Comparison of ENCODE assay signal across 8 mouse cellular contexts in genomic region chr10:91171455-91172328, GRCm38 (mm10). TPM values are rescaled to one million over a fixed set of nuclear protein-coding genes. Genes with fewer than 3 reads are reported as not detected.
A peak's percentile ranks its signal among the peaks of the same experiment; 100 is the strongest.
DNase-seq lines count a peak whose midpoint lies in the region; ATAC-seq lines count a peak whose summit lies in the region.

No protein-coding gene starts in this region.

- H3K27me3 ChIP-seq in lung, embryonic 16.5 days (ENCODE audit: control insufficient read depth, insufficient read depth, low read depth, low read length) = no peaks in the 10 kb centered on the region

- H3K9ac ChIP-seq in lung, embryonic 16.5 days (ENCODE audit: low read length) = peak overlapping the region; percentile 100

- H3K36me3 ChIP-seq in lung, embryonic 16.5 days (ENCODE audit: control insufficient read depth, insufficient read depth, low read length) = no peaks in the 10 kb centered on the region

- H3K4me3 ChIP-seq in lung, embryonic 16.5 days (ENCODE audit: low read length) = peak overlapping the region; percentile 95

- peak; percentile 96 for DNase-seq in MN1 (ENCODE audit: low spot score)
- peak; percentile 95 for DNase-seq in cerebellum, adult 8-10 months
- peak; percentile 95 for DNase-seq in forelimb bud, embryonic 11.5 days (ENCODE audit: low read depth, low spot score)
- peak; percentile 93 for DNase-seq in layer of hippocampus, adult 9-11 months
- peak; percentile 91 for DNase-seq in ovary, adult 18-20 months (ENCODE audit: low spot score)
- peak; percentile 95 for DNase-seq in thymus, postnatal 0 days (ENCODE audit: low spot score)

- H3K4me1 ChIP-seq in lung, embryonic 16.5 days (replicated peaks; ENCODE audit: control insufficient read depth, insufficient read depth, low read length) = peaks cover 24% of the 10 kb centered on the region

- H3K4me2 ChIP-seq in lung, embryonic 16.5 days (ENCODE audit: low read depth, low read length) = peak overlapping the region; percentile 66

- peak; percentile 70 to 78 for ATAC-seq in hematopoietic stem cell, adult 5-6 weeks (replicated peaks in 1 of 2; ENCODE audit: insufficient read depth in 1 of 2, low FRiP score in 2 of 2, low TSS enrichment in 1 of 2, low read depth in 1 of 2, poor library complexity in 2 of 2, severe bottlenecking in 2 of 2)
- ATAC-seq in lung, embryonic 16.5 days (ENCODE audit: low read depth) = peak; percentile 97

- under 1% methylated on average over 67 of the region's 68 CpGs for WGBS in lung, embryonic 16.5 days

- H3K9me3 ChIP-seq in lung, embryonic 16.5 days (ENCODE audit: control insufficient read depth, low read length) = no peaks in the 10 kb centered on the region

- peak overlapping the region; percentile 99 for H3K27ac ChIP-seq in lung, embryonic 16.5 days (ENCODE audit: low read length)

RNA-seq across cellular contexts. Expression of gene Tmpo, which starts 9.4 kb away (rescaled TPM):
- total RNA-seq in hematopoietic stem cell, adult 5-6 weeks (2017) = 447 and 595 TPM in 2 replicates
- 210 and 220 TPM in 2 replicates for polyA plus RNA-seq in lung, embryonic 16.5 days (2015; fragmentation: Nextera tagmentation; extraction: Ambion mirVana)
- polyA plus RNA-seq in thymus, postnatal 0 days (2015; fragmentation: Nextera tagmentation; extraction: Ambion mirVana) = 234 and 263 TPM in 2 replicates

RNA-seq across cellular contexts. Expression of gene Slc25a3, which starts 47.8 kb away (rescaled TPM):
- 243 and 260 TPM in 2 replicates for total RNA-seq in hematopoietic stem cell, adult 5-6 weeks (2017)
- 405 and 406 TPM in 2 replicates for polyA plus RNA-seq in lung, embryonic 16.5 days (2015; fragmentation: Nextera tagmentation; extraction: Ambion mirVana)
- 416 and 468 TPM in 2 replicates for polyA plus RNA-seq in thymus, postnatal 0 days (2015; fragmentation: Nextera tagmentation; extraction: Ambion mirVana)

Comparison
In these comparisons a context has a peak if more than half of its experiments do, and no peak if none do; other contexts are left out.
1. Peak in every context shown above with its lines: DNase-seq, ATAC-seq, H3K4me3 ChIP-seq and H3K27ac ChIP-seq.